Mouse (Mus musculus): ENCODE data around the gene Reep6. TPM values are rescaled to one million over a fixed set of nuclear protein-coding genes. Genes with fewer than 3 reads are reported as not detected.

The Reep6 gene
- polyA plus RNA-seq, 1 experiment from 2014 or later = 4.3 TPM

DNA sequence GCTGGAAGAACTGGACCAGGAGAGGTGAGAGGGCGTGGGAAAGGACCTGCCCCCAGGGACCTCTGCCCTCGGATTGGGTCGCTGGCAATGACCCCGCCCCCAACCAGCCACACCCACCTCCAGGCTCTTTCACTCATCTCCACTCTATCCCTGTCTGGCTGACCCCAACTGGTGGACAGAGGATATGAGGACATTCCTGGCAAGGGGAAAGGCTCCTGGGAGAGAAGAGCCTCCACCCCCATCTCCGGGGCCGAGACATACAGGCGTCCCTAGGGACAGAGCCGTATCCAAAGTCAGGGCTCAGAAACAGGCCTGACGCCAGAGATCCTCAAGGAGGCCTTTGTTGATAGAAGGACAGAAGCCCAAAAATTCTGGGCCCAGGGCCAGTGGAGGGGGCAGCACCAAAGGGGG lies 27.3 kb upstream of the Reep6 start:
- peaks cover 54% of the 10 kb centered on the region for H3K36me3 ChIP-seq
- H3K9me3 ChIP-seq = no peaks in the 10 kb centered on the region
- peaks cover 59% of the 10 kb centered on the region for H3K4me1 ChIP-seq
- no peaks in the 10 kb centered on the region; the same call in 1 of the 2 replicates for H3K27me3 ChIP-seq
- H3K27ac ChIP-seq (replicated peaks) = no peak overlapping the region
- no peak for ATAC-seq (ENCODE audit: low FRiP score, low read depth)
- WGBS = 19% methylated on average over 9 of the region's 9 CpGs
- peak overlapping the region; percentile 78 for H3K9ac ChIP-seq (replicated peaks)
- peak overlapping the region; percentile 79 for H3K4me2 ChIP-seq (replicated peaks)
- H3K4me3 ChIP-seq = peak overlapping the region; percentile 78

DNA sequence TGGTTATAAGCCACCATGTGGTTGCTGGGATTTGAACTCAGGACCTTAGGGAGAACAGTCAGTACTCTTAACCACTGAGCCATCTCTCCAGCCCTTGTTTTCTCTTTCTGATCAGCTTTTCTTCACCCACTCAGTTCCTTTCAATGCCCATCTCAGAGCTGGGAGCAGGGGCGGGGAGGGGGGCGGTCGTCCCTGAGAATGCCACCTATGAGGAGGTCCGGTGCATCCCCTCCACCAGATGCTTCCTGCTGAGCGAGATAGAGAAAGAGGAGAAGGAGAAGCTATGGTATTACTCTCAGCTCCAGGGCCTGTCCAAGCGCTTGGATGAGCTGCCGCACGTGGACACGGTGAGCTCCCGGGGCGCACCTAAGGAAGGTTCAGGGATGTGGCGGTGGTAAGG lies 25.3 kb upstream of the Reep6 start:
- peaks cover 40% of the 10 kb centered on the region for H3K4me1 ChIP-seq
- no peaks in the 10 kb centered on the region; the same call in 1 of the 2 replicates for H3K27me3 ChIP-seq
- ATAC-seq (ENCODE audit: low FRiP score, low read depth) = no peak
- no peaks in the 10 kb centered on the region for H3K9me3 ChIP-seq
- no peak overlapping the region for H3K27ac ChIP-seq (replicated peaks)
- 44% methylated on average over 12 of the region's 12 CpGs for WGBS
- peaks cover 74% of the 10 kb centered on the region for H3K36me3 ChIP-seq
- H3K4me2 ChIP-seq (replicated peaks) = peak overlapping the region; percentile 28
- H3K9ac ChIP-seq (replicated peaks) = no peak overlapping the region
- H3K4me3 ChIP-seq = no peak overlapping the region

DNA sequence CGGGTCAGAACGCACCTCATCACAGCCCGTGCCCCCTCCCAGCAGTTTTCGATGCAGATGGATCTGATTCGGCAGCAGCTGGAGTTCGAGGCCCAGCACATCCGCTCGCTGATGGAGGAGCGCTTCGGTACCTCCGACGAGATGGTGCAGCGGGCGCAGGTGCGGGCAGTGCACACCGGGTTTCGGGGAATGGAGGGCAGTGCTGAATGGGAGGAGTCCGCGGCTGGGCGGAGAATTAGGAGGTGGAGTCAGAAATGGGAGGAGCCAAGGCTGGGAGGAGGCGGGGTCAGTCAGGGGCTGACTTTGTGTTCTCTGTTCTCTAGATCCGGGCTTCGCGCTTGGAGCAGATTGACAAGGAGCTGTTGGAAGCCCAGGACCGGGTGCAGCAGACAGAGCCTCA lies 24.9 kb upstream of the Reep6 start:
- peaks cover 36% of the 10 kb centered on the region for H3K4me1 ChIP-seq
- H3K4me3 ChIP-seq = no peak overlapping the region
- no peaks in the 10 kb centered on the region for H3K27me3 ChIP-seq
- no peak overlapping the region for H3K9ac ChIP-seq (replicated peaks)
- WGBS = 30% methylated on average over 25 of the region's 25 CpGs
- H3K27ac ChIP-seq (replicated peaks) = no peak overlapping the region
- ATAC-seq (ENCODE audit: low FRiP score, low read depth) = no peak
- H3K9me3 ChIP-seq = no peaks in the 10 kb centered on the region
- peak overlapping the region; percentile 28 for H3K4me2 ChIP-seq (replicated peaks)
- H3K36me3 ChIP-seq = peaks cover 78% of the 10 kb centered on the region

DNA sequence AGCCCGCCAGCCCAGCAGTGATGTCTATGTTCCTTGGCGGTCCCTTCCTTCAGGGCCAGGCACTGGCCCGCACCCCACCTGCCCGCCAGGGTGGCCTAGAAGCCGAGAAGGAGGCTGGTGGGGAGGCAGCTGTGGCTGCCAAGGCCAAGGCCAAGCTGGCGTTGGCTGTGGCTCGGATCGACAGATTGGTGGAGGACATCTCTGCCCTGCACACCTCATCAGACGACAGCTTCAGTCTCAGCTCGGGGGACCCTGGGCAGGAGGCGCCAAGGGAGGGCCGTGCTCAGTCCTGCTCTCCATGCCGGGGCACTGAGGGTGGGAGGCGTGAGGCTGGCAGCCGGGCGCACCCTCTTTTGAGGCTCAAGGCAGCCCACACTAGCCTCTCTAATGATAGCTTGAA lies 18.2 kb upstream of the Reep6 start:
- WGBS = 92% methylated on average over 15 of the region's 16 CpGs
- H3K27me3 ChIP-seq = peaks cover 52% of the 10 kb centered on the region
- no peaks in the 10 kb centered on the region for H3K9me3 ChIP-seq
- ATAC-seq (ENCODE audit: low FRiP score, low read depth) = no peak
- H3K27ac ChIP-seq (replicated peaks) = no peak overlapping the region
- peaks cover 20% of the 10 kb centered on the region for H3K4me1 ChIP-seq
- H3K4me3 ChIP-seq = no peak overlapping the region
- H3K4me2 ChIP-seq (replicated peaks) = no peak overlapping the region
- H3K36me3 ChIP-seq = peaks cover 100% of the 10 kb centered on the region
- H3K9ac ChIP-seq (replicated peaks) = no peak overlapping the region

DNA sequence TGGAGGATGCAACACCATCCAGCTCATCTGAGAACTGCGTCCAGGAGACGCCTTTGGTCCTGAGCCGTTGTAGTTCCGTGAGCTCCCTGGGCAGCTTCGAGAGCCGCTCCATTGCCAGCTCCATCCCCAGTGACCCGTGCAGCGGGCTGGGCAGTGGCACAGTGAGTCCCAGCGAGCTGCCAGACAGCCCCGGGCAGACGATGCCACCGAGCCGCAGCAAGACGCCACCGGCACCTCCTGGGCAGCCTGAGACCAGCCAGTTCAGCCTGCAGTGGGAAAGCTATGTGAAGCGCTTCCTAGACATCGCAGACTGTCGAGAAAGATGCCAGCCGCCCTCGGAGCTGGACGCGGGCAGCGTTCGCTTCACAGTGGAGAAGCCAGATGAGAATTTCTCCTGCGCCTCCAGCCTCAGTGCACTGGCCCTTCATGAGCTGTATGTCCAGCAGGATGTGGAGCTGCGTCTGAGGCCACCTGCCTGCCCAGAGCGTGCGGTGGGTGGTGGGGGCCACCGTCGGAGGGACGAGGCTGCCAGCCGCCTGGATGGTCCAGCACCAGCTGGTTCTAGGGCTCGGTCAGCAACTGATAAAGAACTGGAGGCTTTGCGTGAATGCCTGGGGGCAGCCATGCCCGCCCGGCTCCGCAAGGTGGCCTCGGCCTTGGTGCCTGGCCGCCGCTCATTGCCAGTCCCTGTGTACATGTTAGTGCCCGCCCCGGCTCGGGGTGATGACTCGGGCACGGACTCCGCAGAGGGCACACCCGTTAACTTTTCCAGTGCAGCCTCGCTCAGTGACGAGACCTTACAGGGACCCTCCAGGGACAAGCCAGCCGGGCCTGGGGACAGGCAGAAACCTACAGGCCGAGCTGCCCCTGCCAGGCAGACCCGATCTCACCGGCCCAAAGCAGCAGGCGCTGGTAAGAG lies 16.9 kb upstream of the Reep6 start:
- ATAC-seq (ENCODE audit: low FRiP score, low read depth) = no peak
- Histone ChIP-seq H3K27ac (replicated peaks) (no peak overlapping the region), H3K4me2 (replicated peaks) (no peak overlapping the region), H3K36me3 (peaks cover 100% of the 10 kb centered on the region), H3K9ac (replicated peaks) (no peak overlapping the region), H3K9me3 (no peaks in the 10 kb centered on the region), H3K4me3 (no peak overlapping the region), H3K27me3 (peaks cover 52% of the 10 kb centered on the region), H3K4me1 (peaks cover 25% of the 10 kb centered on the region)
- 80% methylated on average over 53 of the region's 54 CpGs for WGBS

DNA sequence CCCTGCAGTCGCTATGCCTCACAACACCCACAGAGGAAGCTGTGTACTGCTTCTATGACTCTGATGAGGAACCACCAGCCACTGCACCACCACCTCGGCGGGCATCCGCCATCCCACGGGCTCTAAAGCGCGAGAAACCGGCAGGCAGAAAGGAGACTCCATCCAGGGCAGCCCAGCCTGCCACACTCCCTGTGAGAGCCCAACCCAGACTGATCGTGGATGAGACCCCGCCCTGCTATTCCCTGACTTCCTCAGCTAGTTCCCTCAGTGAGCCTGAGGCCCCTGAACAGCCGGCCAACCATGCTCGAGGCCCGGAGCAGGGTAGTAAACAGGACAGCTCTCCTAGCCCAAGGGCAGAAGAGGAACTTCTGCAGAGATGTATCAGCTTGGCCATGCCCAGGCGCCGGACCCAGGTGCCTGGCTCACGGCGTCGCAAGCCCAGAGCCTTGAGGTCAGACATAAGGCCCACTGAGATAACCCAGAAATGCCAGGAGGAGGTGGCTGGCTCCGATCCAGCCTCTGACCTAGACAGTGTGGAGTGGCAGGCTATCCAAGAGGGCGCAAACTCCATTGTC lies 16.0 kb upstream of the Reep6 start:
- Histone ChIP-seq H3K4me1 (peaks cover 28% of the 10 kb centered on the region), H3K27me3 (peaks cover 52% of the 10 kb centered on the region), H3K36me3 (peaks cover 100% of the 10 kb centered on the region), H3K4me3 (no peak overlapping the region), H3K9me3 (no peaks in the 10 kb centered on the region), H3K9ac (replicated peaks) (no peak overlapping the region; the same call in 1 of the 2 replicates), H3K4me2 (replicated peaks) (no peak overlapping the region), H3K27ac (replicated peaks) (no peak overlapping the region)
- WGBS = 65% methylated on average over 20 of the region's 20 CpGs
- ATAC-seq (ENCODE audit: low FRiP score, low read depth) = no peak

DNA sequence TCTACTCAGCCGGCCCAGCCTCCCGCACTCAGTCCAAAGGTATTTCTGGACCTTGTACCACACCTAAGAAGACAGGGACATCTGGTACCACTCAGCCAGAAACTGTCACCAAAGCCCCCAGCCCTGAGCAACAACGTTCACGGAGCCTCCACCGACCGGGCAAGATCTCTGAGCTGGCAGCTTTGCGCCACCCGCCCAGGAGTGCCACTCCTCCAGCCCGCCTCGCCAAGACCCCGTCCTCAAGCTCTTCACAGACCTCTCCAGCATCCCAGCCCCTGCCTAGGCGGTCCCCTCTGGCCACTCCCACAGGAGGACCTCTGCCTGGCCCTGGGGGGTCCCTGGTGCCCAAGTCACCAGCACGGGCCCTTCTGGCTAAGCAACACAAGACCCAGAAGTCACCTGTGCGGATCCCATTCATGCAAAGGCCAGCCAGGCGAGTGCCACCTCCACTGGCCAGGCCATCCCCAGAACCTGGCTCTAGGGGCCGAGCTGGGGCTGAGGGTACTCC lies 15.2 kb upstream of the Reep6 start:
- Histone ChIP-seq H3K9ac (replicated peaks) (no peak overlapping the region), H3K4me2 (replicated peaks) (no peak overlapping the region), H3K27ac (replicated peaks) (no peak overlapping the region), H3K36me3 (peaks cover 92% of the 10 kb centered on the region), H3K27me3 (peaks cover 52% of the 10 kb centered on the region), H3K4me3 (no peak overlapping the region), H3K9me3 (no peaks in the 10 kb centered on the region), H3K4me1 (peaks cover 34% of the 10 kb centered on the region)
- 64% methylated on average over 16 of the region's 16 CpGs for WGBS
- no peak for ATAC-seq (ENCODE audit: low FRiP score, low read depth)

DNA sequence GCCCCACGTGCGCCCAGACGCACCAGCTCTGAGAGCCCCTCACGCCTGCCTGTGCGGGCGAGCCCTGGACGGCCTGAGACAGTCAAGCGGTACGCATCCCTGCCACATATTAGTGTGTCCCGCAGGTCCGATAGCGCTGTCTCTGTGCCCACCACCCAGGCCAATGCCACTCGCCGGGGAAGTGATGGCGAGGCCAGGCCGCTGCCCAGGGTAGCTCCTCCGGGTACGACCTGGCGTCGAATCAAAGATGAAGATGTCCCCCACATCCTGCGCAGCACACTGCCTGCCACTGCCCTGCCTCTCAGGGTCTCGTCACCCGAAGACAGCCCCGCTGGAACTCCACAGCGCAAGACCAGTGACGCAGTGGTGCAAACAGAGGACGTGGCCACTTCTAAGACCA lies 14.4 kb upstream of the Reep6 start:
- H3K4me3 ChIP-seq = no peak overlapping the region
- peaks cover 85% of the 10 kb centered on the region for H3K36me3 ChIP-seq
- peaks cover 39% of the 10 kb centered on the region for H3K4me1 ChIP-seq
- ATAC-seq (ENCODE audit: low FRiP score, low read depth) = no peak
- H3K27me3 ChIP-seq = peaks cover 52% of the 10 kb centered on the region
- no peaks in the 10 kb centered on the region for H3K9me3 ChIP-seq
- no peak overlapping the region for H3K4me2 ChIP-seq (replicated peaks)
- H3K27ac ChIP-seq (replicated peaks) = 0 out of 2 replicates have a peak overlapping the region, but pooled peaks have one; percentile 10
- WGBS = 62% methylated on average over 27 of the region's 27 CpGs
- peak overlapping the region; percentile 20 for H3K9ac ChIP-seq (replicated peaks)

DNA sequence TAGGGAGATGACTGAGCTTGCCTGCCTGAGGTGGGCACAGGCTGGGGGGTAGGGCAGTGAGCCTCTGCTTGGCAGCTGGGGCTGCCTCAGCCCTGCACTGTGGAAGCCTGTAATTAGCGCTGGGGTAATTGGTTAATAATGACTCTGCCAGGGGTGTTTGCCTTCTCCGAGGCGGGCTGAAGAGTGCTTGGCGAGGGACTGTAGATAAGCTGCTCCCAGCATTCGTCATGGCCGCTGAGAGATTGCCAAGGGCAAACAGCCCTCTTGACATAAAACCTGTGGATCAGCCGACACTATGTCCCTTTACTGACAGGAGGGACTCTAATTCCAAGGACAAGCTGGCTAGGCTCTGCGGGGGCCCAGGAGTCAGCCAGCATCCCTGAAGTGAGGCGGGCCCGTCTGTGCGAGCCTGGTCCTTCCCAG lies 13.4 kb upstream of the Reep6 start:
- H3K27me3 ChIP-seq = peaks cover 49% of the 10 kb centered on the region
- H3K9ac ChIP-seq (replicated peaks) = 0 out of 2 replicates have a peak overlapping the region, but pooled peaks have one; percentile 11
- H3K4me3 ChIP-seq = no peak overlapping the region
- H3K4me2 ChIP-seq (replicated peaks) = no peak overlapping the region
- ATAC-seq (ENCODE audit: low FRiP score, low read depth) = no peak
- 0 out of 2 replicates have a peak overlapping the region, but pooled peaks have one; percentile 15 for H3K27ac ChIP-seq (replicated peaks)
- H3K9me3 ChIP-seq = no peaks in the 10 kb centered on the region
- WGBS = 44% methylated on average over 11 of the region's 11 CpGs
- H3K36me3 ChIP-seq = peaks cover 74% of the 10 kb centered on the region
- peaks cover 41% of the 10 kb centered on the region for H3K4me1 ChIP-seq

DNA sequence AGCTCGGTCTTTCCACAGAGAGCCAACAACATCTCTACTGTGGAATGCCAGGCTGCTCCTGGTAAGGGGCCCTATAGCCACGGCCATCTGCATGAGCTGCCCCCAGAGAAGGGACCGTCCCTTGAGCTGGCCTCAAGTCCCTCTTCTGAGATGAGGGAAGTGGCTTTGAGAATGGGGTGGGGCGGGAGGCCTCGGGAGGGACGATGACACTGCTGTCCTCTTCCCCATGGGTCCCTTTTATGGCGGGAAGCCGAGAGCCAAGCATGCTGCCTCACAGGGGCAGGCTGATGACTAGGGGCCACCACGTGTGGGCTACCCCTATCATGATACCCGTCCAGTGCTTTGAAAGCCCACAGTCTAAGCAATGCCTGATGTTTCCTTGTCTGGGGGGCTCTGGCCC lies 12.7 kb upstream of the Reep6 start:
- Histone ChIP-seq H3K27ac (replicated peaks) (no peak overlapping the region), H3K9ac (replicated peaks) (no peak overlapping the region), H3K4me2 (replicated peaks) (no peak overlapping the region), H3K27me3 (peaks cover 44% of the 10 kb centered on the region), H3K36me3 (peaks cover 68% of the 10 kb centered on the region), H3K4me1 (peaks cover 41% of the 10 kb centered on the region), H3K9me3 (no peaks in the 10 kb centered on the region), H3K4me3 (no peak overlapping the region)
- no peak for ATAC-seq (ENCODE audit: low FRiP score, low read depth)
- WGBS = 62% methylated on average over 10 of the region's 10 CpGs

DNA sequence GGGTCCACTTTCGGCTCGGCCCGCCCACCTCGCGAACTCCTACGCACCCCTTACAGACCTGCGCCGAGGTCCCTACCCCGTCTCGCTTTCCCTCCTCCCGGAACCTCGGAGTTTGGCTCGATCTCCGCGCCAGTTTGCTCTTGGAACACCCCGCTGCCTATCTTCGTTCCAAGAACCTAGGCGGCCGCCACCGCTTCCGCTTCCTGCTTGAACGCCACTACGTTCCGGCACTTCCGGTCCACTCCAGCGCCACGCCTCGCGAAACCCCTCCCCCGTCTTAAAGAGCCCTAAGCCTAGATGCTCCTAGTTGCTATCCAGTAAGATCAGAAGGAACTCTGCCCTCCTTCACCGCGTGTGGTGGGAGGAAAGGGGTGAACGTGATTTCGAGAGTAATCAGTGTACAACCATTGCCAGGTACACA lies 9.4 kb upstream of the Reep6 start, which contains the start of gene 2310011J03Rik:
2310011J03Rik (minus strand) TSS at position 198 of the 421 bp plus-strand sequence.
- under 1% methylated on average over 34 of the region's 34 CpGs for WGBS

More for the DNA sequence above, 9.4 kb upstream of the Reep6 start, which contains the start of gene 2310011J03Rik:
- H3K4me2 ChIP-seq (replicated peaks) = peak within 1 kb of the TSS; percentile 97
- peak; percentile 62 for ATAC-seq (ENCODE audit: low FRiP score, low read depth)
- H3K27ac ChIP-seq (replicated peaks) = peak within 1 kb of the TSS; percentile 30; the same call in 1 of the 2 replicates
- H3K4me3 ChIP-seq = peak within 1 kb of the TSS; percentile 80
- H3K27me3 ChIP-seq = peaks cover 41% of the 10 kb centered on the region
- peak within 1 kb of the TSS; percentile 76 for H3K9ac ChIP-seq (replicated peaks)
- H3K9me3 ChIP-seq = no peaks in the 10 kb centered on the region
- peaks cover 34% of the 10 kb centered on the region for H3K36me3 ChIP-seq
- H3K4me1 ChIP-seq = peaks cover 44% of the 10 kb centered on the region

All from midbrain, embryonic 12.5 days (tissue).